Mouse (Mus musculus) neural tube, embryonic 13.5 days (tissue): ENCODE results near the gene Vmn1r160. TPM values are rescaled to one million over a fixed set of nuclear protein-coding genes. Genes with fewer than 3 reads are reported as not detected.
"Not testable (repeated sequence)": the region's sequence is repeated elsewhere in the genome, so short reads cannot be mapped to it uniquely, and the experiment has no call there.

Source experiments
- ATAC-seq: fragments of 200-750 bp; cut with Nextera tagmentation; 2 replicates; pipeline ENCODE4 v1.8.0; 2017; ENCODE audit warnings: low read depth, mild to moderate bottlenecking, moderate TSS enrichment, moderate library complexity
- H3K27ac ChIP-seq: fragments of 300-500 bp; sonication (generic); replicated peaks from 2 replicates; pipeline ENCODE4 v1.5.1; 2015; ENCODE audit warnings: moderate library complexity, mild to moderate bottlenecking, inconsistent platforms
- H3K27me3 ChIP-seq: fragments of 300-500 bp; sonication (generic); 2 replicates; pipeline ENCODE4 v1.6.1; 2015; ENCODE audit warnings: mild to moderate bottlenecking, inconsistent platforms
- H3K36me3 ChIP-seq: fragments of 300-500 bp; sonication (generic); 2 replicates; pipeline ENCODE4 v1.6.1; 2015; ENCODE audit warnings: mild to moderate bottlenecking, inconsistent platforms
- H3K4me1 ChIP-seq: fragments of 300-500 bp; sonication (generic); replicated peaks from 2 replicates; pipeline ENCODE4 v1.6.1; 2015; ENCODE audit warnings: inconsistent platforms
- H3K4me2 ChIP-seq: fragments of 300-500 bp; sonication (generic); 2 replicates; pipeline ENCODE4 v1.6.1; 2015; ENCODE audit warnings: inconsistent platforms, mild to moderate bottlenecking, moderate library complexity
- H3K4me3 ChIP-seq: fragments of 300-500 bp; sonication (generic); 2 replicates; pipeline ENCODE4 v1.5.1; 2015; ENCODE audit warnings: mild to moderate bottlenecking, inconsistent platforms
- H3K9ac ChIP-seq: fragments of 300-500 bp; sonication (generic); 2 replicates; pipeline ENCODE4 v1.6.1; 2015; ENCODE audit warnings: moderate library complexity, mild to moderate bottlenecking, inconsistent platforms
- H3K9me3 ChIP-seq: fragments of 300-500 bp; sonication (generic); 2 replicates; pipeline ENCODE4 v1.6.1; 2016; ENCODE audit warnings: inconsistent platforms
- WGBS: fragments of 180-500 bp; shearing (Covaris S2); methylation state at CpG from one replicate; pipeline ENCODE4 v1.1.7; 2015; 5-methylcytosine and 5-hydroxymethylcytosine counted together
- polyA plus RNA-seq: library from polyadenylated mRNA; unstranded; fragments of >200 nt; fragmentation: Nextera tagmentation; extraction: Ambion mirVana; gene quantifications from 2 replicates; pipeline ENCODE4 v1.2.1, GENCODE M21; 2015

Gene Vmn1r160
- not detected in 2 replicates for polyA plus RNA-seq

DNA sequence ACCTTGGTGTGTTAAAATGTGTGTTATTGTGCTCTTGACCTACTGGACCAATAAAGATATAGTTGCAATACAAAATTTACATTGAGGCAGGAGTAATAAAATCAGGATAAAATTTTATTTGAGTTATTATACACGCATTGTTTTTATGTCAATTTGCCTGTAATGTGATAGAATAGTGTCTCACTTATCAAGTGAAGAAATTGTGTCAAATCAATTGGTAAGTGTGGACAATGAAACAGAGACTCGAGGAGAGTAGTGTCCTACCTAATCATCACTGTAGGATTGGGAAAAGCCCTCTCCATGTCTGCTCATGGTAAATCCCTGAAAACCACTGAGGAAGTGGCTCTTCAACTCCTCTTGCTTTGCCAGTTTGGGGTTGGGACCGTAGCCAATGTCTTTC is at the start of gene Vmn1r160:
TSS of gene Vmn1r160 (plus strand) at position 301 of the 400 bp plus-strand sequence.
- H3K9ac ChIP-seq, H3K4me3 ChIP-seq, H3K4me2 ChIP-seq, H3K4me1 ChIP-seq, H3K9me3 ChIP-seq, H3K27ac ChIP-seq, ATAC-seq, H3K36me3 ChIP-seq, H3K27me3 ChIP-seq: not testable (repeated sequence)
- 45% methylated on average over 1 of the region's 3 CpGs for WGBS

DNA sequence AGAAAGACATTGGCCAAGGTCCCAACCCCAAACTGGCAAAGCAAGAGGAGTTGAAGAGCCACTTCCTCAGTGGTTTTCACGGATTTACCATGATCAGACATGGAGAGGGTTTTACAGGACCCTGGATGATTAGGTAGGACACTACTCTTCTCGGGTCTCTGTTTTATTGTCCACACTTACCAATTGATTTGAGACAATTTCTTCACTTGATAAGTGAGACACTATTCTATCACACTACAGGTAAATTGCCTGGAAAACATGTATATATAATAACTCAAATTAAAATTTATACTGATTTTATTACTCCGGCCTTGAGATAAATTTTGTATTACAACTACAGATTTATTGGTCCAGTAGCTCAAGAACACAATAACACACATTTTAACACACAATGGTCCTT is 27.5 kb upstream of the Vmn1r160 start, which contains the start of gene Vmn1r159:
TSS of gene Vmn1r159 (minus strand) at position 101 of the 400 bp plus-strand sequence.
- not testable (repeated sequence) for H3K27me3 ChIP-seq, H3K27ac ChIP-seq, H3K4me3 ChIP-seq, ATAC-seq, H3K36me3 ChIP-seq, H3K4me1 ChIP-seq, H3K4me2 ChIP-seq, H3K9ac ChIP-seq, H3K9me3 ChIP-seq
- WGBS = 67% methylated on average over 3 of the region's 3 CpGs

Other genes with a start within 250 kb of the Vmn1r160 start
- not detected in 2 replicates for gene Vmn1r155, start 213.2 kb upstream of the Vmn1r160 start, polyA plus RNA-seq
- gene Gm8693, start 178.9 kb upstream of the Vmn1r160 start, polyA plus RNA-seq = not detected in 2 replicates
- not detected in 2 replicates for gene Gm4567, start 151.5 kb upstream of the Vmn1r160 start, polyA plus RNA-seq
- not detected in 2 replicates for gene Vmn1r157, start 109.5 kb upstream of the Vmn1r160 start, polyA plus RNA-seq
- gene Vmn1r158, start 80.4 kb upstream of the Vmn1r160 start, polyA plus RNA-seq = not detected in 2 replicates
- gene Vmn1r159, start 27.6 kb upstream of the Vmn1r160 start, polyA plus RNA-seq = not detected in 2 replicates
- not detected in 2 replicates for gene Gm4214, start 113.4 kb downstream of the Vmn1r160 start, polyA plus RNA-seq
- not detected in 2 replicates for gene Gm4216, start 148.7 kb downstream of the Vmn1r160 start, polyA plus RNA-seq
- gene Vmn1r163, start 184.3 kb downstream of the Vmn1r160 start, polyA plus RNA-seq = not detected in 2 replicates
- not detected in 2 replicates for gene Gm8720, start 196.2 kb downstream of the Vmn1r160 start, polyA plus RNA-seq